Mouse (Mus musculus): ENCODE measurements around the gene Olfr283.
"Not testable (repeated sequence)": the region's sequence is repeated elsewhere in the genome, so short reads cannot be mapped to it uniquely, and the experiment has no call there.

The Olfr283 gene

GRCm38 (mm10) chr15:98380846-98381245 is at the start of gene Olfr283:
Gene Olfr283, minus strand, starts transcription at chr15:98380946.
- no peak for DNase-seq (ENCODE audit: low spot score in 2 of 2)

GRCm38 (mm10) chr15:98425188-98425587 is 44.4 kb upstream of the Olfr283 start:
- DNase-seq (ENCODE audit: low spot score in 2 of 2), result no peak

- no peak for DNase-seq (ENCODE audit: low spot score in 2 of 2)
Observed at GRCm38 (mm10) chr15:98424753-98425152, 44.0 kb upstream of the Olfr283 start.

GRCm38 (mm10) chr15:98424326-98424725 is 43.6 kb upstream of the Olfr283 start:
- no peak for DNase-seq (ENCODE audit: low spot score in 2 of 2)

GRCm38 (mm10) chr15:98420897-98421296 is 40.2 kb upstream of the Olfr283 start:
- no peak for DNase-seq (ENCODE audit: low spot score in 2 of 2)

- no peak for DNase-seq (ENCODE audit: low spot score in 2 of 2)
Observed at GRCm38 (mm10) chr15:98418096-98418495, 37.4 kb upstream of the Olfr283 start.

GRCm38 (mm10) chr15:98417285-98417684 is 36.5 kb upstream of the Olfr283 start:
- not testable (repeated sequence) for DNase-seq (ENCODE audit: low spot score in 2 of 2)

GRCm38 (mm10) chr15:98416802-98417201 is 36.1 kb upstream of the Olfr283 start:
- not testable (repeated sequence) for DNase-seq (ENCODE audit: low spot score in 2 of 2)

GRCm38 (mm10) chr15:98415996-98416395 is 35.2 kb upstream of the Olfr283 start:
- no peak for DNase-seq (ENCODE audit: low spot score in 2 of 2)

- no peak for DNase-seq (ENCODE audit: low spot score in 2 of 2)
Observed at GRCm38 (mm10) chr15:98410249-98410648, 29.5 kb upstream of the Olfr283 start.

- DNase-seq (ENCODE audit: low spot score in 2 of 2), result no peak
Observed at GRCm38 (mm10) chr15:98409635-98410034, 28.9 kb upstream of the Olfr283 start.

GRCm38 (mm10) chr15:98408406-98409060 is 27.8 kb upstream of the Olfr283 start:
- peak in 1 of 2 experiments; percentile 12 for DNase-seq (ENCODE audit: low spot score in 2 of 2)

GRCm38 (mm10) chr15:98402356-98402755 is 21.6 kb upstream of the Olfr283 start:
- DNase-seq (ENCODE audit: low spot score in 2 of 2), result no peak

- DNase-seq (ENCODE audit: low spot score in 2 of 2), result no peak
Observed at GRCm38 (mm10) chr15:98397136-98397535, 16.4 kb upstream of the Olfr283 start.

- DNase-seq (ENCODE audit: low spot score in 2 of 2), result no peak
Observed at GRCm38 (mm10) chr15:98391903-98392187, 11.1 kb upstream of the Olfr283 start.

GRCm38 (mm10) chr15:98391081-98391902 is 10.5 kb upstream of the Olfr283 start:
- DNase-seq (ENCODE audit: low spot score in 2 of 2), result no peak

- peak; percentile 9 to 62 for DNase-seq (ENCODE audit: low spot score in 2 of 2)
Observed at GRCm38 (mm10) chr15:98389796-98390195, 9.1 kb upstream of the Olfr283 start.

GRCm38 (mm10) chr15:98387621-98388020 is 6.9 kb upstream of the Olfr283 start:
- DNase-seq (ENCODE audit: low spot score in 2 of 2), result no peak

GRCm38 (mm10) chr15:98378209-98378608 is 2.5 kb downstream of the Olfr283 start:
- DNase-seq (ENCODE audit: low spot score in 2 of 2), result no peak

- no peak for DNase-seq (ENCODE audit: low spot score in 2 of 2)
Observed at GRCm38 (mm10) chr15:98340887-98341286, 39.9 kb downstream of the Olfr283 start, which contains the start of gene Olfr284. Gene Olfr284, minus strand, starts transcription at chr15:98340987.
